Mouse (Mus musculus): Measurements from ENCODE around the gene Dennd1a. TPM values are rescaled to one million over a fixed set of nuclear protein-coding genes. Genes with fewer than 3 reads are reported as not detected.
A peak's percentile ranks its signal among the peaks of the same experiment; 100 is the strongest.

Gene Dennd1a
- total and polyA plus RNA-seq, 2 experiments = 13.0 to 14.5 TPM

GRCm38 (mm10) chr2:38295939-38296338 is 8.7 kb upstream of the Dennd1a start:
- no peak overlapping the region for H3K4me3 ChIP-seq (ENCODE audit: insufficient read depth, low read depth, low read length)
- H3K36me3 ChIP-seq (ENCODE audit: control insufficient read depth, insufficient read depth, low read length) = no peaks in the 10 kb centered on the region
- H3K27ac ChIP-seq (replicated peaks; ENCODE audit: insufficient read depth, low read depth, low read length) = no peak overlapping the region
- no peaks in the 10 kb centered on the region; the same call in 1 of the 2 replicates for H3K4me1 ChIP-seq (ENCODE audit: control insufficient read depth, insufficient read depth, low read length)
- H3K79me2 ChIP-seq (ENCODE audit: control insufficient read depth, insufficient read depth, low read length) = no peaks in the 10 kb centered on the region
- 92% methylated on average over 4 of the region's 4 CpGs for WGBS
- H3K27me3 ChIP-seq (ENCODE audit: control insufficient read depth, insufficient read depth, low read length) = no peaks in the 10 kb centered on the region
- no peak for DNase-seq (ENCODE audit: extremely low read depth, low read depth, low spot score)
- H3K9ac ChIP-seq (ENCODE audit: low read depth, low read length) = no peak overlapping the region
- TF ChIP-seq POLR2A (IDR thresholded peaks at IDR 0.05; ENCODE audit: extremely low read depth, insufficient read depth, low read length) (no peak), CTCF (IDR thresholded peaks at IDR 0.05; ENCODE audit: low read depth, low read length) (no peak)

- DNase-seq (ENCODE audit: extremely low read depth, low read depth, low spot score) = peak; percentile 43
- Histone ChIP-seq H3K4me3 (ENCODE audit: insufficient read depth, low read depth, low read length) (no peak overlapping the region), H3K36me3 (ENCODE audit: control insufficient read depth, insufficient read depth, low read length) (no peaks in the 10 kb centered on the region), H3K27me3 (ENCODE audit: control insufficient read depth, insufficient read depth, low read length) (no peaks in the 10 kb centered on the region), H3K4me1 (ENCODE audit: control insufficient read depth, insufficient read depth, low read length) (no peaks in the 10 kb centered on the region), H3K9ac (ENCODE audit: low read depth, low read length) (no peak overlapping the region), H3K79me2 (ENCODE audit: control insufficient read depth, insufficient read depth, low read length) (no peaks in the 10 kb centered on the region), H3K27ac (replicated peaks; ENCODE audit: insufficient read depth, low read depth, low read length) (no peak overlapping the region)
- 29% methylated on average over 1 of the region's 1 CpGs for WGBS
- no peak for TF ChIP-seq CTCF (IDR thresholded peaks at IDR 0.05; ENCODE audit: low read depth, low read length)
- no peak for TF ChIP-seq POLR2A (IDR thresholded peaks at IDR 0.05; ENCODE audit: extremely low read depth, insufficient read depth, low read length)
Observed at GRCm38 (mm10) chr2:38291526-38291925, 4.3 kb upstream of the Dennd1a start.

GRCm38 (mm10) chr2:38288226-38288625 is 1.0 kb upstream of the Dennd1a start:
- H3K27me3 ChIP-seq (ENCODE audit: control insufficient read depth, insufficient read depth, low read length) = no peaks in the 10 kb centered on the region
- H3K79me2 ChIP-seq (ENCODE audit: control insufficient read depth, insufficient read depth, low read length) = peaks cover 4% of the 10 kb centered on the region; the same call in 1 of the 2 replicates
- DNase-seq (ENCODE audit: extremely low read depth, low read depth, low spot score) = no peak
- H3K27ac ChIP-seq (replicated peaks; ENCODE audit: insufficient read depth, low read depth, low read length) = no peak overlapping the region
- no peaks in the 10 kb centered on the region for H3K36me3 ChIP-seq (ENCODE audit: control insufficient read depth, insufficient read depth, low read length)
- no peak overlapping the region for H3K9ac ChIP-seq (ENCODE audit: low read depth, low read length)
- H3K4me3 ChIP-seq (ENCODE audit: insufficient read depth, low read depth, low read length) = no peak overlapping the region
- H3K4me1 ChIP-seq (ENCODE audit: control insufficient read depth, insufficient read depth, low read length) = peaks cover 8% of the 10 kb centered on the region; the same call in 1 of the 2 replicates
- 87% methylated on average over 2 of the region's 2 CpGs for WGBS
- TF ChIP-seq CTCF (IDR thresholded peaks at IDR 0.05; ENCODE audit: low read depth, low read length) (no peak), POLR2A (IDR thresholded peaks at IDR 0.05; ENCODE audit: extremely low read depth, insufficient read depth, low read length) (no peak)

GRCm38 (mm10) chr2:38286433-38286732 is 807 bp downstream of the Dennd1a start:
- DNase-seq (ENCODE audit: extremely low read depth, low read depth, low spot score) = peak; percentile 75
- Histone ChIP-seq H3K27me3 (ENCODE audit: control insufficient read depth, insufficient read depth, low read length) (no peaks in the 10 kb centered on the region), H3K4me3 (ENCODE audit: insufficient read depth, low read depth, low read length) (peak overlapping the region; percentile 89), H3K9ac (ENCODE audit: low read depth, low read length) (peak overlapping the region; percentile 88), H3K79me2 (ENCODE audit: control insufficient read depth, insufficient read depth, low read length) (peaks cover 13% of the 10 kb centered on the region; the same call in 1 of the 2 replicates), H3K36me3 (ENCODE audit: control insufficient read depth, insufficient read depth, low read length) (no peaks in the 10 kb centered on the region), H3K4me1 (ENCODE audit: control insufficient read depth, insufficient read depth, low read length) (peaks cover 10% of the 10 kb centered on the region; the same call in 1 of the 2 replicates), H3K27ac (replicated peaks; ENCODE audit: insufficient read depth, low read depth, low read length) (peak overlapping the region; percentile 59)
- 3% methylated on average over 4 of the region's 4 CpGs for WGBS
- no peak for TF ChIP-seq POLR2A (IDR thresholded peaks at IDR 0.05; ENCODE audit: extremely low read depth, insufficient read depth, low read length)
- no peak for TF ChIP-seq CTCF (IDR thresholded peaks at IDR 0.05; ENCODE audit: low read depth, low read length)

GRCm38 (mm10) chr2:38285781-38286432 is 1.3 kb downstream of the Dennd1a start:
- H3K36me3 ChIP-seq (ENCODE audit: control insufficient read depth, insufficient read depth, low read length) = no peaks in the 10 kb centered on the region
- peaks cover 13% of the 10 kb centered on the region; the same call in 1 of the 2 replicates for H3K79me2 ChIP-seq (ENCODE audit: control insufficient read depth, insufficient read depth, low read length)
- WGBS = 24% methylated on average over 4 of the region's 4 CpGs
- peak overlapping the region; percentile 89 for H3K4me3 ChIP-seq (ENCODE audit: insufficient read depth, low read depth, low read length)
- H3K9ac ChIP-seq (ENCODE audit: low read depth, low read length) = no peak overlapping the region; the same call in 1 of the 2 replicates
- no peaks in the 10 kb centered on the region for H3K27me3 ChIP-seq (ENCODE audit: control insufficient read depth, insufficient read depth, low read length)
- H3K27ac ChIP-seq (replicated peaks; ENCODE audit: insufficient read depth, low read depth, low read length) = peak overlapping the region; percentile 59; the same call in 1 of the 2 replicates
- peaks cover 10% of the 10 kb centered on the region; the same call in 1 of the 2 replicates for H3K4me1 ChIP-seq (ENCODE audit: control insufficient read depth, insufficient read depth, low read length)
- DNase-seq (ENCODE audit: extremely low read depth, low read depth, low spot score) = peak; percentile 66
- TF ChIP-seq CTCF (IDR thresholded peaks at IDR 0.05; ENCODE audit: low read depth, low read length) (no peak), POLR2A (IDR thresholded peaks at IDR 0.05; ENCODE audit: extremely low read depth, insufficient read depth, low read length) (no peak)

- Histone ChIP-seq H3K4me3 (ENCODE audit: insufficient read depth, low read depth, low read length) (no peak overlapping the region), H3K27ac (replicated peaks; ENCODE audit: insufficient read depth, low read depth, low read length) (no peak overlapping the region), H3K4me1 (ENCODE audit: control insufficient read depth, insufficient read depth, low read length) (peaks cover 14% of the 10 kb centered on the region; the same call in 1 of the 2 replicates), H3K27me3 (ENCODE audit: control insufficient read depth, insufficient read depth, low read length) (no peaks in the 10 kb centered on the region), H3K9ac (ENCODE audit: low read depth, low read length) (no peak overlapping the region), H3K79me2 (ENCODE audit: control insufficient read depth, insufficient read depth, low read length) (peaks cover 13% of the 10 kb centered on the region; the same call in 1 of the 2 replicates), H3K36me3 (ENCODE audit: control insufficient read depth, insufficient read depth, low read length) (no peaks in the 10 kb centered on the region)
- DNase-seq (ENCODE audit: extremely low read depth, low read depth, low spot score) = no peak
- TF ChIP-seq CTCF (IDR thresholded peaks at IDR 0.05; ENCODE audit: low read depth, low read length) = no peak
- no peak for TF ChIP-seq POLR2A (IDR thresholded peaks at IDR 0.05; ENCODE audit: extremely low read depth, insufficient read depth, low read length)
- WGBS = 24% methylated on average over 1 of the region's 1 CpGs
Observed at GRCm38 (mm10) chr2:38283961-38284360, 3.2 kb downstream of the Dennd1a start.

All from liver, adult 2 months (tissue).